Comparison of ENCODE assay signal across 15 mouse cellular contexts in genomic region chr1:136220037-136220871, GRCm38 (mm10). TPM values are rescaled to one million over a fixed set of nuclear protein-coding genes. Genes with fewer than 3 reads are reported as not detected.
DNase-seq lines count a peak whose midpoint lies in the region; ATAC-seq and TF ChIP-seq lines count a peak whose summit lies in the region.
"Had no signal": no experiment of that assay in that cellular context is flagged by ENCODE, and none has a peak within 500 bp of the region (broad histone marks: within the 10 kb centered on the region; RNA-seq: fewer than 3 reads in every experiment).

No protein-coding gene starts in this region.

- no peaks in the 10 kb centered on the region for H3K27me3 ChIP-seq in embryonic facial prominence, embryonic 15.5 days
- H3K27me3 ChIP-seq in small intestine, adult 2 months (ENCODE audit: control insufficient read depth, insufficient read depth, low read length), result no peaks in the 10 kb centered on the region

- TF ChIP-seq POLR2A in small intestine, adult 2 months (IDR thresholded peaks at IDR 0.05; ENCODE audit: low read depth, low read length), result no peak

- peaks cover 49% of the 10 kb centered on the region for H3K36me3 ChIP-seq in embryonic facial prominence, embryonic 15.5 days
- H3K36me3 ChIP-seq in small intestine, adult 2 months (ENCODE audit: control insufficient read depth, insufficient read depth, low read length), result peaks cover 62% of the 10 kb centered on the region

- 0 out of 2 replicates have a peak, but pooled peaks have one; percentile 3 for TF ChIP-seq CTCF in small intestine, adult 2 months (IDR thresholded peaks at IDR 0.05; ENCODE audit: extremely low read depth, insufficient read length, insufficient replicate concordance, low read depth, low read length)

- peak; percentile 41; the same call in 1 of the 2 replicates for ATAC-seq in embryonic facial prominence, embryonic 15.5 days (ENCODE audit: insufficient number of reproducible peaks, low FRiP score, low TSS enrichment, low read depth)
- no peak for ATAC-seq in megakaryocyte, adult 5-6 weeks (ENCODE audit: poor library complexity, severe bottlenecking)

- WGBS in embryonic facial prominence, embryonic 15.5 days, result 63% methylated on average over 10 of the region's 10 CpGs
- 18% methylated on average over 10 of the region's 10 CpGs for WGBS in small intestine, adult 2 months

- H3K4me3 ChIP-seq in embryonic facial prominence, embryonic 15.5 days (replicated peaks), result no peak overlapping the region
- peak overlapping the region; percentile 52 for H3K4me3 ChIP-seq in small intestine, adult 2 months (ENCODE audit: low read depth, low read length)
- H3K4me3 ChIP-seq: heart, embryonic 10.5 days had no signal

- H3K9me3 ChIP-seq in embryonic facial prominence, embryonic 15.5 days (replicated peaks), result no peaks in the 10 kb centered on the region
- H3K9me3 ChIP-seq: heart, embryonic 10.5 days had no signal

- no peak overlapping the region for H3K9ac ChIP-seq in embryonic facial prominence, embryonic 15.5 days

- H3K4me2 ChIP-seq in embryonic facial prominence, embryonic 15.5 days (replicated peaks), result no peak overlapping the region
- H3K4me2 ChIP-seq: midbrain, embryonic 11.5 days had no signal

- no peak overlapping the region for H3K27ac ChIP-seq in embryonic facial prominence, embryonic 15.5 days (replicated peaks)
- peak overlapping the region; percentile 96 for H3K27ac ChIP-seq in small intestine, adult 2 months (ENCODE audit: insufficient read depth, low read depth, low read length)
- H3K27ac ChIP-seq: heart, embryonic 10.5 days had no signal

- H3K4me1 ChIP-seq in embryonic facial prominence, embryonic 15.5 days, result peaks cover 15% of the 10 kb centered on the region
- peaks cover 41% of the 10 kb centered on the region for H3K4me1 ChIP-seq in small intestine, adult 2 months (ENCODE audit: control insufficient read depth, insufficient read depth, insufficient read length, low read length)
- H3K4me1 ChIP-seq: heart, embryonic 10.5 days had no signal

- DNase-seq in kidney, postnatal 10 days, result peak; percentile 36
- no peak for DNase-seq in kidney, adult 11 months
- peak; percentile 63 to 79 for DNase-seq in lung, adult 18-20 months
- DNase-seq in left cerebral cortex, adult 11 months (ENCODE audit: low spot score), result no peak
- DNase-seq in right cerebral cortex, adult 18-20 months, result no peak
- DNase-seq: cerebellum, adult 2 months; thymus, postnatal 25 days had no signal

RNA-seq across cellular contexts. Expression of gene Mroh3, which starts 7.6 kb away (rescaled TPM):
- polyA plus RNA-seq in embryonic facial prominence, embryonic 15.5 days (2015; fragmentation: Nextera tagmentation; extraction: Ambion mirVana), result 0.32 TPM in 1 of 2 replicates, not detected in the other
- 1.1 and 2.2 TPM in 2 replicates for polyA plus RNA-seq in small intestine, adult 2 months (2012; rRNA removed)
- total RNA-seq in megakaryocyte, adult 5-6 weeks (2015), result not detected in 2 replicates
- total RNA-seq in megakaryocyte, adult 5-6 weeks (2017), result not detected in 2 replicates
- total RNA-seq: hematopoietic stem cell, adult 5-6 weeks; liver, adult 2 months had no signal
- polyA plus RNA-seq: liver, adult 2 months; neural tube, embryonic 11.5 days had no signal

RNA-seq across cellular contexts. Expression of gene Inava, which starts 13.8 kb away (rescaled TPM):
- polyA plus RNA-seq in embryonic facial prominence, embryonic 15.5 days (2015; fragmentation: Nextera tagmentation; extraction: Ambion mirVana), result 16.6 and 19.4 TPM in 2 replicates
- polyA plus RNA-seq in small intestine, adult 2 months (2012; rRNA removed), result 35.2 and 55.9 TPM in 2 replicates
- not detected in 2 replicates for total RNA-seq in megakaryocyte, adult 5-6 weeks (2015)
- total RNA-seq in megakaryocyte, adult 5-6 weeks (2017), result not detected in 2 replicates
- total RNA-seq: hematopoietic stem cell, adult 5-6 weeks; liver, adult 2 months had no signal

RNA-seq across cellular contexts. Expression of gene Gpr25, which starts 40.4 kb away (rescaled TPM):
- polyA plus RNA-seq in embryonic facial prominence, embryonic 15.5 days (2015; fragmentation: Nextera tagmentation; extraction: Ambion mirVana), result not detected in 2 replicates
- polyA plus RNA-seq in small intestine, adult 2 months (2012; rRNA removed), result 0.36 and 0.55 TPM in 2 replicates
- not detected in 2 replicates for total RNA-seq in megakaryocyte, adult 5-6 weeks (2015)
- not detected in 2 replicates for total RNA-seq in megakaryocyte, adult 5-6 weeks (2017)
- total RNA-seq: hematopoietic stem cell, adult 5-6 weeks; liver, adult 2 months had no signal
- polyA plus RNA-seq: heart, embryonic 10.5 days; midbrain, embryonic 11.5 days; neural tube, embryonic 11.5 days had no signal

Comparison
In these comparisons a context has a peak if more than half of its experiments do, and no peak if none do; other contexts are left out.
1. DNase-seq: peak in kidney, postnatal 10 days (single experiment) and lung, adult 18-20 months (2 of 2); none in kidney, adult 11 months (single experiment), left cerebral cortex, adult 11 months (single experiment) and right cerebral cortex, adult 18-20 months (single experiment).